Comparison of ENCODE assay signal across 16 mouse cellular contexts in the genomic region with DNA sequence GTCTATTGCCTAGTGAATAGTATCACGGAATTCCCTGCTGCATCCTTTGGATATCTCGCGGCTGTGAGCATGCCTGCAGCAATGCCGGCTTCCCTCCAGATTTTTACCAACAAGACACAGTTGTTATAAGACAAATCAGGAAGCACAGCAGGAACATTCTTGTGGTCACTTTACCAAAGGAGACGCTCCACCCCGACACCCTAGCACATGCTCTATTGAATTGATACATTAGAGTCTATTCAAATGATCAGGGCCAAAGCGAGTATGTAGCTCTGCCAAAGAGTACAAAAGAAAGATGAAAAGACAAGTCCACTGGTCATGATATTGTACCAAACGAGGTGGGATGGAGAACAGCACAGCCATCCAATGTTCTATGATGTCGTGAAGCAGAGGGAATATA.
"Had no signal": no experiment of that assay in that cellular context is flagged by ENCODE, and none has a peak within 500 bp of the region (broad histone marks: within the 10 kb centered on the region; RNA-seq: fewer than 3 reads in every experiment).

No protein-coding gene starts in this region.

- H3K27ac ChIP-seq: neural tube, embryonic 13.5 days; neural tube, embryonic 15.5 days; stomach, embryonic 15.5 days; stomach, postnatal 0 days had no signal

- H3K4me2 ChIP-seq: neural tube, embryonic 13.5 days; neural tube, embryonic 15.5 days; stomach, embryonic 15.5 days had no signal

- H3K27me3 ChIP-seq: neural tube, embryonic 13.5 days; neural tube, embryonic 15.5 days; stomach, embryonic 15.5 days had no signal

- H3K4me3 ChIP-seq: neural tube, embryonic 13.5 days; neural tube, embryonic 15.5 days; stomach, embryonic 15.5 days had no signal

- H3K9ac ChIP-seq: neural tube, embryonic 13.5 days; neural tube, embryonic 15.5 days; stomach, embryonic 15.5 days had no signal

- H3K4me1 ChIP-seq: neural tube, embryonic 13.5 days; neural tube, embryonic 15.5 days; stomach, embryonic 15.5 days had no signal

- DNase-seq: retina, postnatal 1 day; right cerebral cortex, adult 18-20 months; right cerebral cortex, postnatal 14 days; right cerebral cortex, postnatal 25 days; right cerebral cortex, postnatal 4 days; spleen, adult 18-20 months; thymus, adult 18-20 months; thymus, adult 2 months; thymus, postnatal 14 days; thymus, postnatal 25 days; thymus, postnatal 36 days; thymus, postnatal 4 days had no signal

- H3K36me3 ChIP-seq: neural tube, embryonic 13.5 days; neural tube, embryonic 15.5 days; stomach, embryonic 15.5 days had no signal

- H3K9me3 ChIP-seq: neural tube, embryonic 13.5 days; neural tube, embryonic 15.5 days; stomach, embryonic 15.5 days had no signal
